Mouse (Mus musculus): ENCODE measurements around the gene Poln. TPM values are rescaled to one million over a fixed set of nuclear protein-coding genes. Genes with fewer than 3 reads are reported as not detected.
A peak's percentile ranks its signal among the peaks of the same experiment; 100 is the strongest.

Poln gene
- polyA plus RNA-seq, 1 experiment, result 0.75 TPM

DNA sequence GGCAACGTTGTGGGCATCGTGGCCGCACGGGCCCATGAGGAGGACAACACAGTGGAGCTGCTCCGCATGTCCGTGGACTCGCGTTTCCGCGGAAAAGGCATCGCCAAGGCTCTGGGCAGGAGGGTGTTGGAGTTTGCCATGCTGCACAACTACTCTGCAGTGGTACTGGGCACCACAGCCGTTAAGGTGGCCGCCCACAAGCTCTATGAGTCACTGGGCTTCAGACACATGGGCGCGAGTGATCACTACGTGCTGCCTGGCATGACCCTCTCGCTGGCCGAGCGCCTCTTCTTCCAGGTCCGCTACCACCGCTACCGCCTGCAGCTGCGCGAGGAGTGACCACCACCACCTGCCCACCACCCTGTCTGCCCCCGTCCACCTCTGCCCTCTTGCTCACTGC is 168.4 kb downstream of the Poln start:
- no peak for TF ChIP-seq CTCF (IDR thresholded peaks at IDR 0.05; ENCODE audit: borderline replicate concordance, extremely low read depth, insufficient read depth, insufficient read length)
- TF ChIP-seq POLR2A (IDR thresholded peaks at IDR 0.05; ENCODE audit: borderline replicate concordance, extremely low read depth, insufficient read depth, insufficient read length, poor library complexity, severe bottlenecking), result no peak
- no peak for DNase-seq (ENCODE audit: low read depth)

DNA sequence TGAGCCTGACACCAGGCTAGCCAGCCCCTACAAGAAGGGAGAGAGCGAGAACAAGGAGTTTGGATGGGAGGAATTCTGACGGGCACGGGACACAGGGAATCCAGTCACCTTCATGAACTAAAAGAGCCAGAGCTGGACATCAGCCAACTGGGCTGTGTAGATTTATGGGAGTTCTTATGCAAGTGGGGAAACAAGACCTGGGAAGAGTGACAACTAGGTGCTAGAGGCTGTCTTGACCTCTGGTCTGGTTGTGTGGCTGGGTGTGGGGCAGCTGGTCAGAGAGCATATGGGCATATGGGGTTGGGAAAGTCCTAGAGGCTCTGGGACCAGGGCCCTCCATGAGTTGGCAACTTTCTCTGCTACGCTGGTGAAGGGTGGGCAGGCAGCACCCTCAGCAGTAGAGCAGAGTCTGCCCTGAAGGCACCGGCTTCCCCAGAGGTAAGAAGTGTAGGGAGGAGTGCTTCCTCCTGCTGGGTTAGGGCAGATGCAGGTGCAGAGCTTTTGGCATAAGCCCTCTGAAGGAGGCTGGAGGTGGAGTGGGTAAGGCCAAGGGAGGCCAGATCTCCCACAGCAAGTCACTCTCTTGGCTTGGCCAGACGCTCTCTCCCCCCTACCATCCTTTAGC is 169.7 kb downstream of the Poln start:
- TF ChIP-seq POLR2A (IDR thresholded peaks at IDR 0.05; ENCODE audit: borderline replicate concordance, extremely low read depth, insufficient read depth, insufficient read length, poor library complexity, severe bottlenecking) (no peak), CTCF (IDR thresholded peaks at IDR 0.05; ENCODE audit: borderline replicate concordance, extremely low read depth, insufficient read depth, insufficient read length) (no peak)
- no peak for DNase-seq (ENCODE audit: low read depth)

DNA sequence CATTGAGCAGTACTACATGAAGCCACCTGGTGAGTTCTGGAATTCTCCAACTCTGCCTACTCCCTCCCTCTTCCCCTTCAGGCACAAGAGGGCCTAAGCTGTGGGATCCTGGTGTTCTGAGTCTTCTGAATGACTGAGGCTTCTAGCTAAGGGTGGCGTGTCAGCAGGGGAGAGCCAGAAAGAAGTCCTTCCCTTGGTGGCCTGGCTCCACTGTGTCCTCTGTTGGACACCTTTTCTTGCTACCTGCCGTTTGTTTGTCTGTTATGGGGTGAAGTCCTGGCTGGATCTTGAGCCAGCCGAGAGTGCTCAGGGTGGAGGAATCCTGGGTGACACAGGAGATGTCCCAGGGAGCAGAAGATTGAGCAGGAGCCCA is 170.8 kb downstream of the Poln start:
- TF ChIP-seq POLR2A (IDR thresholded peaks at IDR 0.05; ENCODE audit: borderline replicate concordance, extremely low read depth, insufficient read depth, insufficient read length, poor library complexity, severe bottlenecking) (no peak), CTCF (IDR thresholded peaks at IDR 0.05; ENCODE audit: borderline replicate concordance, extremely low read depth, insufficient read depth, insufficient read length) (no peak)

DNA sequence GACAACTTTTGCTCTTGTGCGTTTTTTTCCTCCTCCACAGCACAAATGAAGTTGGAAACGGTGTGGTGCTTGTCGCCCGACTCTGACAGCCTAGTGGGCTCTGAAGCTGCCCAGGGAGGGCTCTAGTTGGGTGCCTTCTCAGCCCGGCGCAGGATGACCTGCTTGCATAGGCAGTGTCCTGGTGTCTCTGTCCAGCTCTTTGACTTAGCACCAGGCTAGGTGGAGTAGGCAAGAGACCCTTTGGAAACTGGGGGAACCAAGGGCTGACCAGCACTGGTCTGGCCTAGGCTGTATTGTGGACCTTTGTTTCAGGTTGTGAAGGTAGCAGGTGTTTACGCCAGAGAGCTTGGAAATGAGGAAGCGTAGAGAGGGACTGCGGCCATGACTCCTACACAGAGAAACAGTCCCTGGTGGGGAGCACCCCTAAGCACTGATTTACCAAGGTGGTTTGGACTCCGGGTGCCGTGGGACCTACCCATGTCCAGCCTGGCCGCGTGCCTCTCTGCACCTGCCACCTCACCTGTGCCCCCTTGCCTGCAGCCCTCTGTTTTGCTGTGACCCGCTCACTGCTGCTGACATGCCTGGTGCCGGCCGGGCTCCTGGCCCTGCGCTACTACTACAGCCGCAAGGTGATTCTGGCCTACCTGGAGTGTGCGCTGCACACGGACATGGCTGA is 171.3 kb downstream of the Poln start:
- TF ChIP-seq CTCF (IDR thresholded peaks at IDR 0.05; ENCODE audit: borderline replicate concordance, extremely low read depth, insufficient read depth, insufficient read length), result no peak
- TF ChIP-seq POLR2A (IDR thresholded peaks at IDR 0.05; ENCODE audit: borderline replicate concordance, extremely low read depth, insufficient read depth, insufficient read length, poor library complexity, severe bottlenecking), result no peak
- DNase-seq (ENCODE audit: low read depth), result no peak

More for the DNA sequence above, 170.8 kb downstream of the Poln start:
- DNase-seq (ENCODE audit: low read depth), result no peak

DNA sequence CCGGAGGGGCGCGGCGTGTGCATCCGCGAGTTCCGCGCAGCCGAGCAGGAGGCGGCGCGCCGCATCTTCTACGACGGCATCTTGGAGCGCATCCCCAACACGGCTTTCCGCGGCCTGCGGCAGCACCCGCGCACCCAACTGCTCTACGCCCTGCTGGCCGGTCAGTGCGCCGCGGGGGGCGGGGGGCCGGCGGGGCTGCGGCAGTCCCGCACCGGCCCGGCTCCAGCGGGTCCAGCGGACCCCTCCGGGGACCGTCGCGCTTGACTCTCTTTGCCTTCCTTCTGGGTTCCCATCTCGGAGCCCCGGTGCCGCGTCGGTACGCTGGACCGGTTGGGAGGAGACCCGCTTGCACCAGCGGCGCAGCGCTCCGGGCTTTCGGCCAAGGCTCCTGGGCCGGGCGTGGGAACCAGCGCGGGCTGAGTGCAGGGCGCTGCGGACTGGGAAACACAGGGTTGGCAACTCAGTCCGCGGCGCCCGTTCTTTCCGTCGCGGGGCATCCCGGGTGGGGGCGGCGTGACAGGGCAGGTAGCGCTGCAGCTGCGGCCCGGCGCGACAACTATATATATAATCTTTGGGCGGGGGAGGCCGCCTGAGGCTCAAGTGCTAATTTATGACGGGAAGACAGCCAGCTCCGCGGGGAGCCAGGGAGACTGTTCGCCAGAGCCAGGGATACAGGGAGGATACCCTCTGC is 172.1 kb downstream of the Poln start:
- TF ChIP-seq POLR2A (IDR thresholded peaks at IDR 0.05; ENCODE audit: borderline replicate concordance, extremely low read depth, insufficient read depth, insufficient read length, poor library complexity, severe bottlenecking) (no peak), CTCF (IDR thresholded peaks at IDR 0.05; ENCODE audit: borderline replicate concordance, extremely low read depth, insufficient read depth, insufficient read length) (no peak)
- DNase-seq (ENCODE audit: low read depth), result peak; percentile 75

DNA sequence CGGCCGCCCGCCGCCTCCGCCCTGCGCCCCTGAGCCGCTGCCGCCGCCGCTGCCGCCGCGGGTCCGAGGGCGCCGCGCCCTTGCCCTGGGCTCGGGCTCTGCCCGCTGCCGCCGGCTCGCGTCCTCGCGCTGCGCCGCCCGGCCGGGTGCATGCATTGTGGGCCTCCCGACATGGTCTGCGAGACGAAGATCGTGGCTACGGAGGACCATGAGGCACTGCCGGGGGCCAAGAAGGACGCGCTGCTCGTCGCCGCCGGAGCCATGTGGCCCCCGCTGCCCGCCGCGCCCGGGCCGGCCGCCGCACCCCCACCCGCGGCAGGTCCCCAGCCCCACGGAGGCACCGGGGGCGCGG is 172.6 kb downstream of the Poln start:
- DNase-seq (ENCODE audit: low read depth), result no peak
- TF ChIP-seq CTCF (IDR thresholded peaks at IDR 0.05; ENCODE audit: borderline replicate concordance, extremely low read depth, insufficient read depth, insufficient read length) (no peak), POLR2A (IDR thresholded peaks at IDR 0.05; ENCODE audit: borderline replicate concordance, extremely low read depth, insufficient read depth, insufficient read length, poor library complexity, severe bottlenecking) (no peak)

DNA sequence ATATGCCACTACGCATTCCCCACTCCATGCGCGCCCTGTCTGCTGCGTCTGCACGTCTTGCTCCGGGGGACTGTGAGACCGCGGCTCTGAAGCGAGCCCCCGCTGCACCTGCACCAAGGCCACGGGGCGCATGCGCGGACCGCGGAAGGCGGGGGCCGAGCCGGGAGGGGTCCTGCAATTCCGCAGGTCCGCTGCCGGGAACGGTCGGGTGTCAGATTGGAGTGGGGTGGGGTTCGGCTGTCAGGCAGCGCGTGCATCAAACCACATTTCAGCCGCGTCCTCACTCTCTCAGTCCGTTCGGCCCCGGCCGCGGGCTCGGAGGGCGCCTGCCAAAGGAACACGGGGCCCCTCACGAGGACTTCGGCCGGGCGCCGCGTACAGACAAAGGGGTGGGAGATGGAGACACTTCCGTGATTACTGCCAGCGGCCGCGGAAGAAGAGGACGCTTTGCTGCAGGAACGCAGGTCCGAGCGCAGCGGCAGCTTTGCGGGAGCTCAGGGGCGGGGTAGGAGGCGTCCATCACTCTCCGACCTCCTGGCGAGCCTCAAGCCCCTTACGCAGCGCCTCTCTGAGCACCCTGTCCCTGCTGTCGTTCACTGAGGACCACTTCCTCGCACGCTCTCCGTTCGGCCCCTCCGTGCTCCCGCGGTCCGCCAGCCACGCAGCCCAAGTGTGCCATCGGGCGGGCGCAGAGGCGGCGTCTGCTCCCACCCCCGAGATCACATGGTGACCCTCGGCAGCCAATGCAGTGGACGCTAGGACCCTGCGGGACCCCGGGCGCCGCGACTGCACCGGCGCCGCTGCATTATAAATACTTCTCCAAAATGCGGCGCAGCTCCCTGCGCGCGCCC is 173.2 kb downstream of the Poln start, which contains the start of gene Nat8l:
Gene Nat8l, plus strand, starts transcription at position 142 of the 851 bp plus-strand sequence.
- TF ChIP-seq CTCF (IDR thresholded peaks at IDR 0.05; ENCODE audit: borderline replicate concordance, extremely low read depth, insufficient read depth, insufficient read length), result no peak
- peak; percentile 68 for TF ChIP-seq POLR2A (IDR thresholded peaks at IDR 0.05; ENCODE audit: borderline replicate concordance, extremely low read depth, insufficient read depth, insufficient read length, poor library complexity, severe bottlenecking)
- DNase-seq (ENCODE audit: low read depth), result peak; percentile 96

DNA sequence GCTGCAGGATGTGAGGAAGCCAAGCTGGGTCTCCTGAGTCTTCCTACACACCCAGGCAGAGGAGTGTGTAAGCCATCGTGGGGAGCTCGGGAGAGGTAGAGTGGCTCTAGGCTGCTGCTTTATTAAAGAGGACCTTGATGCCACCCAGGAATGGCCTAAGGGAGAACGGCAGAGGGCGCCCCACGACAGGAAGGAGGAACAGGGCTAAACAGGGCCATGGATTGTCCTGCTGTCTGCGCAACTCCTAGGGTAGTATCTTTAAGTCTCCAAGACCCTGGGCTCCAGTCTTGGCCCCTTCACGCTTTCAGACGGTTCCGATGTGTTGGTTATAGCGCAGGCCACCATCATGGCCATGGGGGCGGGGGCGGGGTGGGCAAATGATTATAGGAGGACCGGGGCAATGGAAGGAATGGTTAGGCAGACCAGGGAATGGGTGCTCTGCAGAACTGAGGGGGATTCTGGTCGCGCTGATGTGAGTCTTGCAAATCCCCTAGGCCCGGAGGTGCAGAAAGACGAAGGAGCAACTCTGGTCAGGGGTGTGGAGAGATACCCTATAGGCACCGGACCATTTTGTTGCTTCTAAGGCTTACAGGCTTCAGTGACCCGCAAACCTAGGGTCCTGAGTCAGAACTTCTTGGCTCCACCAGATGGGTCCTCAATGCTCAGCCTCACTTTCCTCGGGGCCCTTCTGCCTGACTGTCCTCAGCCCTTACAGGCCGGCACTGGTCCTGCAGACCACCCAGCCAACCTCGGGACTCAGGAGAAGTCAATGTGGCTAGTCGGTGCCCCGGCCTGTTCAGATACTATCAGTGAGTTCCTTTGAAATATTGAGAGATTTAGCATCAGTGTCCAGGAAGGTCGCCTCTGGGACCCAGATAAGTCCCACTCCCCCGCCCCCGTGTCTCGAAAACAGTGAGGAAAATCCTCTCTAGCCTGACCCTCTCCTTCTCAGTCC is 174.3 kb downstream of the Poln start:
- TF ChIP-seq POLR2A (IDR thresholded peaks at IDR 0.05; ENCODE audit: borderline replicate concordance, extremely low read depth, insufficient read depth, insufficient read length, poor library complexity, severe bottlenecking) (no peak), CTCF (IDR thresholded peaks at IDR 0.05; ENCODE audit: borderline replicate concordance, extremely low read depth, insufficient read depth, insufficient read length) (peak; percentile 71)
- DNase-seq (ENCODE audit: low read depth), result peak; percentile 75

DNA sequence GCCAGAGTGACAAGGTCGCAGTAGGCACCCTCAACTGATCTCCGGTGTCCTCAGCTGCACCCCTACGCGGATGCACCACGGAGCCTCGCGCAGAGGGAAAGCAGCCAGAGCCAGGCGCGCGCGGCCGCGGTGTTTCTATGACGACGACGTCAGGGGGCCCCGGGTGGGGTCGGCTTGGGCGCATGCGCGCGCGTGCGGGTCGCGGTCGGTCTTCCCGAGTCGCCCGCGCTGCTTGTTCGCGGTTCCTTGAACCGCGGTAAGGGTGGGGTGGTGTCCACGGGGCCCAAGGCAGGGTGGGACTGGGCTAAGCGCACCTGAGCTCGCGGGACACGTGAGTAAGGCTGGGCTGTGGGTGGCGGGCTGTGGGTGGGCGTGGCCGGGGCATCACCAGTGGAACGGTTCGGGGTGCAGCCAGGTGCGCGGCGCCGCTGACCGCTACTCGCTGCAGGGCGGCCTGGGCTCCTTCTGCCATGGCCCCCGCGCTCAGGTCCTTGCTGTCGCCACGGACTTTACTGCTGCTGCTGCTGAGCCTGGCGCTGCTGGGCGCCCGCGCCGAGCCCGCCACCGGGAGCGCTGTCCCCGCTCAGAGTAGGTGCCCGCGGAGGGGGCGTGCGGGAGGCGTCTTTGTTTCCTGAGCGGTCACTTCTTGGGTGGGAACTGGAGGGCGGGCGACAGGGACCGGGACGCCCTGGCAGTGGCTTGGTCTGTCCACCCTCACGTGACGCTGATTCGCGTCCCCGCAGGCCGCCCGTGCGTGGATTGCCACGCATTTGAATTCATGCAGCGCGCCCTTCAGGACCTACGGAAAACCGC is 185.7 kb downstream of the Poln start, which contains the start of gene Gm1673:
Gene Gm1673, plus strand, starts transcription at position 125 of the 813 bp plus-strand sequence.
- peak; percentile 96 for DNase-seq (ENCODE audit: low read depth)
- TF ChIP-seq CTCF (IDR thresholded peaks at IDR 0.05; ENCODE audit: borderline replicate concordance, extremely low read depth, insufficient read depth, insufficient read length), result peak; percentile 47; the same call in 1 of the 2 replicates
- TF ChIP-seq POLR2A (IDR thresholded peaks at IDR 0.05; ENCODE audit: borderline replicate concordance, extremely low read depth, insufficient read depth, insufficient read length, poor library complexity, severe bottlenecking), result peak; percentile 87
